Mouse (Mus musculus) heart, adult 2 months (tissue): ENCODE results near the gene Syna. TPM values are rescaled to one million over a fixed set of nuclear protein-coding genes. Genes with fewer than 3 reads are reported as not detected.
A peak's percentile ranks its signal among the peaks of the same experiment; 100 is the strongest.

Source experiments
- DNase-seq, 2 experiments: peaks; one replicate each; pipeline ENCODE4 v3.0.0; 2021
- H3K27ac ChIP-seq: fragments of 200-600 bp; 2 replicates; pipeline ENCODE4 v1.8.1; 2022
- H3K27me3 ChIP-seq: fragments of 200-500 bp; 2 replicates; pipeline ENCODE4 v1.6.1; 2012; ENCODE audit warnings: mild to moderate bottlenecking, low read length, inconsistent platforms, mixed read lengths; ENCODE audit not compliant: control insufficient read depth, insufficient read depth
- H3K36me3 ChIP-seq: fragments of 200-500 bp; 2 replicates; pipeline ENCODE4 v1.6.1; 2012; ENCODE audit warnings: low read length, inconsistent platforms; ENCODE audit not compliant: control insufficient read depth, insufficient read depth
- H3K4me1 ChIP-seq: fragments of 200-500 bp; 2 replicates; pipeline ENCODE4 v1.6.1; 2011; ENCODE audit warnings: low read length; ENCODE audit not compliant: control insufficient read depth, insufficient read depth
- H3K4me3 ChIP-seq: fragments of 200-600 bp; 2 replicates; pipeline ENCODE4 v1.8.1; 2022
- H3K79me2 ChIP-seq: fragments of 200-500 bp; replicated peaks from 2 replicates; pipeline ENCODE4 v1.6.1; 2012; ENCODE audit warnings: mild to moderate bottlenecking, inconsistent platforms, low read length, moderate library complexity, mixed read lengths; ENCODE audit not compliant: control insufficient read depth, insufficient read depth
- H3K9ac ChIP-seq: fragments of 200-500 bp; 2 replicates; pipeline ENCODE4 v1.6.1; 2012; ENCODE audit warnings: low read depth, mild to moderate bottlenecking, control low read depth, inconsistent platforms, low read length, mixed read lengths
- CTCF ChIP-seq: fragments of 200-600 bp; IDR thresholded peaks from 2 replicates; pipeline ENCODE4 v1.8.1; 2022; ENCODE audit warnings: antibody characterized with exemption, mild to moderate bottlenecking, moderate library complexity
- EP300 ChIP-seq: fragments of 200-500 bp; IDR thresholded peaks from 2 replicates; pipeline ENCODE4 v1.6.1; 2011; ENCODE audit warnings: low read depth, low read length, control low read depth; ENCODE audit not compliant: insufficient read depth
- POLR2A ChIP-seq: fragments of 200-500 bp; IDR thresholded peaks from 2 replicates; pipeline ENCODE4 v1.6.1; 2011; ENCODE audit warnings: mild to moderate bottlenecking, low read depth, low read length, control low read depth; ENCODE audit not compliant: insufficient read depth
- WGBS: fragments of 180-500 bp; shearing (Covaris S2); methylation state at CpG from one replicate; pipeline ENCODE4 v1.1.7; 2018; 5-methylcytosine and 5-hydroxymethylcytosine counted together
- intact Hi-C: fragments of 180-260 bp; cut with DNase I; formaldehyde crosslinking; loops from one replicate; pipeline ENCODE4 v1.15.1; 2025
- polyA plus RNA-seq: library from polyadenylated mRNA; depleted of rRNA; stranded (reverse); fragments of >200 nt; gene quantifications from 2 replicates; pipeline ENCODE4 v1.2.3, GENCODE M21; 2012
- total RNA-seq, 2 experiments: library from RNA; stranded (reverse); gene quantifications; 2 replicates each; pipeline ENCODE4 v1.2.3; 2021

Syna gene
- total and polyA plus RNA-seq, 3 experiments = not detected

DNA sequence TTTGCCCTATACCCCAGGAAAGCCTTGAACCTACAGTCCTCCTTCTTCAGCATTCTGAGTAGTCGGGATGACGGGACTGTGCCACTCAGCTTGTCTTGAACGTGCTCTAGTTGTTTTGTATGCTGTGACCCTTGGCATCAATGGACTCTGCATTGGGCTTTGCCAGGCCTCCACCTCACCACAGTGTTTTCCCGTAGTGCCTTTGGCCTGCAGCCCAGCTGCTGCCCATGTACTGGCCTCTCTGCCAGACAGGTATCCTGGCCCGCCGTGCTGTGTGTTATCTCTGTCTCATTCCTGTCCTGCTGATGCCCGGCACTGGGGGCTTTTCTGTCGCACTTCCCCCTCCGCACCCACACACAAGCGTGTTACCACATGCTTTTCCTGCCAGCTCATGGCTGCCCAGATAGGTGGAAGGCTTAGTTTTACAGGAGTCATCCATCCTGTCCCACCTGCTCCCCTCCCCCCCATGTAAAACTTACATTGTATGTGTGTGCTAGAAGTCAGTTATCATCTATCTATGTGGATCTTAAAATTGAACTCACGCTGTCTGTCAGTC, 32.1 kb upstream of the Syna start:
- Histone ChIP-seq H3K4me1 (no peaks in the 10 kb centered on the region), H3K9ac (no peak overlapping the region), H3K4me3 (no peak overlapping the region), H3K79me2 (no peaks in the 10 kb centered on the region), H3K36me3 (no peaks in the 10 kb centered on the region), H3K27ac (no peak overlapping the region), H3K27me3 (no peaks in the 10 kb centered on the region)
- intact Hi-C loops = no loop called here
- 57% methylated on average over 11 of the region's 11 CpGs for WGBS
- TF ChIP-seq POLR2A = no peak
- TF ChIP-seq EP300 = no peak
- no peak for TF ChIP-seq CTCF
- peak; percentile 46 to 64 for DNase-seq

DNA sequence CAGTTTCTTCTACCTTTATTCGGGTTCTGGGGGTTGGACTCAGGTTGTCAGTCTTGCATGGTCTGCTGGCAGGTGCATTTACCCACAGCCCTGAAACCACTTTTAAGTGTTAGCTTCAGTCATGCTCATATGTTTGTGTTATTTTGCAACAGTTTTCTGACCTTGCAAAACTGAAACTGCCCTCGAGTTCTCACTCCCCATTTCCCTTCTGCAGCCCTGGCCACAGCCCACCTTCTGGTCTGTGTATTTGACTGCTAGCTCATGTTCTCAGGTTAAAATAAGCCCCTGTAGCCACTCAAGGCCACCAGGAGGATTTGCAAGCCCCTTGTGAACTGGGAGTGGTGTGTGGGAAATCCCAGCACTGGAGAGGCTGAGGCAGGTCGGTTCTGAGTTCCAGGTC, 29.9 kb upstream of the Syna start:
- Histone ChIP-seq H3K27me3 (no peaks in the 10 kb centered on the region), H3K4me3 (no peak overlapping the region), H3K36me3 (no peaks in the 10 kb centered on the region), H3K27ac (no peak overlapping the region), H3K4me1 (no peaks in the 10 kb centered on the region), H3K79me2 (no peaks in the 10 kb centered on the region), H3K9ac (no peak overlapping the region)
- no peak for DNase-seq
- intact Hi-C loops = no loop called here
- 88% methylated on average over 3 of the region's 3 CpGs for WGBS
- TF ChIP-seq CTCF (no peak), EP300 (no peak), POLR2A (no peak)

DNA sequence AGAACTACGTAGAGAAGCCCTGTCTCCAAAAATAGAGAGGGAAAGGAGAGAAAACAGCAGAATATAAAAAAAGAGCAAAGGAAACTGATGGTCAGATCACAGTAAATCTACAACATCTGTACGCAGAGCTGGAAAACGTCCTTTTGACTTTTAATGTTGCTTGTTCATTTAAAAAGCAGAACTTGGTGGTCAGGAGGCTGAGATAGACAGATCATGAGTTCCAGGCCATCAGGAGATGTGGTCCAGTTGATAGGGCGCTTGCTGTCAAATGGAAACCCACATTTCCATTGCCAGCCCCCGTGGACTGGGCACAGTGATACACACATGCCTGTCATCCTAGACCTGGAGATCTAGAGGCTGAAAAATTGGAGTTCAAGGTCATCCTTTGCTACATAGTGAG, 24.8 kb upstream of the Syna start:
- DNase-seq = no peak
- intact Hi-C loops = loop anchor here (5.0 kb wide), 2 partner anchors 37 to 118 kb away; no protein-coding TSS in a partner anchor
- WGBS = 82% methylated on average over 5 of the region's 5 CpGs

DNA sequence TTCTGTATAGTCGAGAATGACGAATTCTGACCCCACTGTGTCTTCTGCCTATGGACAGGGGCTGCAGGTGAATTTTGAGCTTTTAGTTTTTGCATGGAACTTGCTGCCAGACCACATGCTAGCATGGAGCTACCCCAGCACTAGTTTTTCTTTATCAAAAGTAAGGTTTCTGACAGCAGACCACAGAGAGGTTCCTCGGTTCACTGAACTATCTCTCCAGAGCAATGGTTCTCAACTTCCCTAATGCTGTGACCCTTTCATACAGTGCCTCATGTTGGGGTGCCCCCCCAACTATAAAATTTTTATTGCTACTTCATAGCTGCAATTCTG, 23.9 kb upstream of the Syna start:
- Histone ChIP-seq H3K27ac (no peak overlapping the region), H3K79me2 (peaks cover 2% of the 10 kb centered on the region), H3K36me3 (no peaks in the 10 kb centered on the region), H3K4me3 (no peak overlapping the region), H3K4me1 (peaks cover 3% of the 10 kb centered on the region), H3K9ac (no peak overlapping the region), H3K27me3 (no peaks in the 10 kb centered on the region)
- TF ChIP-seq EP300 (no peak), POLR2A (no peak), CTCF (no peak)
- intact Hi-C loops = loop anchor here (2.0 to 5.0 kb wide), 3 partner anchors 37 to 118 kb away; partner anchors contain the start of gene Eif4h
- 66% methylated on average over 3 of the region's 3 CpGs for WGBS
- DNase-seq = no peak

More for the DNA sequence above, 24.8 kb upstream of the Syna start:
- H3K9ac ChIP-seq = no peak overlapping the region
- H3K27ac ChIP-seq = no peak overlapping the region
- peaks cover 2% of the 10 kb centered on the region for H3K79me2 ChIP-seq
- no peaks in the 10 kb centered on the region for H3K36me3 ChIP-seq
- no peaks in the 10 kb centered on the region for H3K27me3 ChIP-seq
- peaks cover 3% of the 10 kb centered on the region for H3K4me1 ChIP-seq
- TF ChIP-seq CTCF (no peak), POLR2A (no peak), EP300 (no peak)
- H3K4me3 ChIP-seq = no peak overlapping the region

DNA sequence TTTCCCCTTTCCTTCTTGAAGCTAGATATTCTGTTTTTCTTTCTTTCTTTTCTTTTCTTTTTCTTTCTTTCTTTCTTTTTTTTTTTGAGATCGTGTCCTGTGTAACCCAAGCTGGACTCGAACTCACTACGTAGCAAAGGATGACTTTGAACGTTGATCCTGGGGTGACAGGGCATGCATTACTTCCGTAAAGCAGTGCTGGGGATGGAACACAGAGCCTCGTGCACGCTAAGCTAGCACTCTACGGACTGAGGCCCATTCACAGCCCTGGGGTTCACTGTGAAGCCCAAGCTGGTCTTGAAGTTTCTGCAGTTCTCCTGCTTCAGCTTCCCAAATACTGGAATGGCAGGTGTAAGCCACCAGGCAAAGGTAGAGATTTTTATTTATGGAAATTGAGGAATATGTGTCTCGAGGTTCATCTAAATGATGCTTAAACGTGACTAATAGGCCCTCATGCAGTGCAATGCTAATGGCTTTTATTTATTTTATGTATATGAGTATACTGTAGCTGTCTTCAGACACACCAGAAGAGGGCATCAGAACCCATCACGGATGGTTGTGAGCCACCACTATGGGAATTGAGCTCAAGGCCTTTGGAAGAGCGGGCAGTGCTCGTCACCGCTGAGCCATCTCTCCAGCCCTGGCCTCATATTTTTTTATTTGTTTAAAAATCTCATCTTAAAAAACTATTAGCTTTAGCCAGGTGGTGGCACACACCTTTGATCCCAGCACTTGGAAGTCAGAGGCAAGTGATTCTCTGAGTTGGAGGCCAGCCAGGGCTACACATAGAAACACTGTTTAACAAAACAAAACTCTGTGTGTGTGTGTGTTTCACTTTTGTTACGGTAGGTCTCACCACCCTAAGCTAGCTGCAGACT, 23.3 kb upstream of the Syna start:
- Histone ChIP-seq H3K9ac (peak overlapping the region; percentile 98), H3K4me3 (peak overlapping the region; percentile 78), H3K27me3 (no peaks in the 10 kb centered on the region), H3K79me2 (peaks cover 2% of the 10 kb centered on the region), H3K4me1 (peaks cover 3% of the 10 kb centered on the region), H3K36me3 (no peaks in the 10 kb centered on the region), H3K27ac (peak overlapping the region; percentile 75)
- no peak for TF ChIP-seq CTCF
- no peak for TF ChIP-seq EP300
- TF ChIP-seq POLR2A = no peak
- DNase-seq = no peak
- 29% methylated on average over 15 of the region's 15 CpGs for WGBS
- intact Hi-C loops = loop anchor here (2.0 to 5.0 kb wide), 3 partner anchors 36 to 119 kb away; partner anchors contain the start of gene Eif4h
